Mouse (Mus musculus) cortical plate, adult 2 months (tissue): ENCODE data around the gene Als2cl.

Source experiments
- CTCF ChIP-seq: fragments of 200-500 bp; IDR thresholded peaks from 2 replicates; pipeline ENCODE4 v1.5.1; 2011; ENCODE audit warnings: mild to moderate bottlenecking, control low read depth, low read length; ENCODE audit not compliant: insufficient read depth; ENCODE audit errors: extremely low read depth
- POLR2A ChIP-seq: fragments of 200-500 bp; IDR thresholded peaks from 2 replicates; pipeline ENCODE4 v1.6.1; 2011; ENCODE audit warnings: mild to moderate bottlenecking, low read length, control low read depth; ENCODE audit not compliant: insufficient read depth; ENCODE audit errors: extremely low read depth

- TF ChIP-seq POLR2A: no peak
- peak; percentile 89 for TF ChIP-seq CTCF
Observed at GRCm38 (mm10) chr9:110871030-110871429, 8.6 kb upstream of the Als2cl start.
